Mouse (Mus musculus): ENCODE data around the gene Flrt2. TPM values are rescaled to one million over a fixed set of nuclear protein-coding genes. Genes with fewer than 3 reads are reported as not detected.
"Not testable (repeated sequence)": the region's sequence is repeated elsewhere in the genome, so short reads cannot be mapped to it uniquely, and the experiment has no call there.

The Flrt2 gene
- 35.4 and 37.0 TPM in 2 replicates for polyA plus RNA-seq (2015; fragmentation: Nextera tagmentation; extraction: Ambion mirVana)

GRCm38 (mm10) chr12:95691961-95692767, at the start of gene Flrt2:
TSS of gene Flrt2 (plus strand) at chr12:95692226.
- peak within 1 kb of the TSS; percentile 74; the same call in 1 of the 2 replicates for H3K27ac ChIP-seq
- no peak for ATAC-seq (replicated peaks; ENCODE audit: low FRiP score)
- H3K9me3 ChIP-seq (replicated peaks): no peaks in the 10 kb centered on the region
- H3K4me3 ChIP-seq (replicated peaks): peak within 1 kb of the TSS; percentile 86
- no peaks in the 10 kb centered on the region for H3K36me3 ChIP-seq
- peak within 1 kb of the TSS; percentile 88 for H3K4me2 ChIP-seq
- H3K27me3 ChIP-seq: peaks cover 15% of the 10 kb centered on the region
- WGBS: under 1% methylated on average over 32 of the region's 32 CpGs
- peak within 1 kb of the TSS; percentile 37 for H3K9ac ChIP-seq
- peaks cover 40% of the 10 kb centered on the region for H3K4me1 ChIP-seq

- Histone ChIP-seq H3K4me2 (no peak overlapping the region), H3K9me3 (replicated peaks) (no peaks in the 10 kb centered on the region), H3K27ac (no peak overlapping the region), H3K9ac (no peak overlapping the region), H3K36me3 (no peaks in the 10 kb centered on the region), H3K4me1 (no peaks in the 10 kb centered on the region), H3K27me3 (no peaks in the 10 kb centered on the region), H3K4me3 (replicated peaks) (no peak overlapping the region)
- 62% methylated on average over 3 of the region's 3 CpGs for WGBS
- ATAC-seq (replicated peaks; ENCODE audit: low FRiP score): no peak
Measured at GRCm38 (mm10) chr12:95642226-95642625, 49.8 kb upstream of the Flrt2 start.

GRCm38 (mm10) chr12:95647179-95647578, 44.8 kb upstream of the Flrt2 start:
- not testable (repeated sequence) for H3K9ac ChIP-seq; H3K9me3 ChIP-seq (replicated peaks); H3K27me3 ChIP-seq; H3K36me3 ChIP-seq; ATAC-seq (replicated peaks; ENCODE audit: low FRiP score); H3K4me2 ChIP-seq; H3K4me3 ChIP-seq (replicated peaks); H3K27ac ChIP-seq; H3K4me1 ChIP-seq
- WGBS: 86% methylated on average over 4 of the region's 6 CpGs

GRCm38 (mm10) chr12:95652172-95653156, 39.6 kb upstream of the Flrt2 start:
- Histone ChIP-seq H3K9ac (no peak overlapping the region), H3K4me1 (no peaks in the 10 kb centered on the region), H3K27ac (no peak overlapping the region), H3K27me3 (no peaks in the 10 kb centered on the region), H3K9me3 (replicated peaks) (no peaks in the 10 kb centered on the region), H3K36me3 (no peaks in the 10 kb centered on the region), H3K4me3 (replicated peaks) (no peak overlapping the region), H3K4me2 (no peak overlapping the region)
- WGBS: 78% methylated on average over 4 of the region's 4 CpGs
- no peak for ATAC-seq (replicated peaks; ENCODE audit: low FRiP score)

- H3K36me3 ChIP-seq: no peaks in the 10 kb centered on the region
- H3K4me3 ChIP-seq (replicated peaks): no peak overlapping the region
- H3K4me2 ChIP-seq: no peak overlapping the region
- no peak overlapping the region for H3K9ac ChIP-seq
- no peak overlapping the region for H3K27ac ChIP-seq
- no peak for ATAC-seq (replicated peaks; ENCODE audit: low FRiP score)
- WGBS: 89% methylated on average over 4 of the region's 4 CpGs
- no peaks in the 10 kb centered on the region for H3K4me1 ChIP-seq
- no peaks in the 10 kb centered on the region for H3K27me3 ChIP-seq
- no peaks in the 10 kb centered on the region for H3K9me3 ChIP-seq (replicated peaks)
Measured at GRCm38 (mm10) chr12:95656594-95656993, 35.4 kb upstream of the Flrt2 start.

GRCm38 (mm10) chr12:95667296-95667695, 24.7 kb upstream of the Flrt2 start:
- ATAC-seq (replicated peaks; ENCODE audit: low FRiP score): no peak
- WGBS: 90% methylated on average over 5 of the region's 5 CpGs

GRCm38 (mm10) chr12:95675711-95676110, 16.3 kb upstream of the Flrt2 start:
- Histone ChIP-seq H3K27ac (no peak overlapping the region), H3K4me1 (no peaks in the 10 kb centered on the region), H3K36me3 (no peaks in the 10 kb centered on the region), H3K4me2 (no peak overlapping the region), H3K27me3 (no peaks in the 10 kb centered on the region), H3K9me3 (replicated peaks) (no peaks in the 10 kb centered on the region), H3K4me3 (replicated peaks) (no peak overlapping the region), H3K9ac (no peak overlapping the region)
- ATAC-seq (replicated peaks; ENCODE audit: low FRiP score): no peak
- 73% methylated on average over 5 of the region's 5 CpGs for WGBS

More at GRCm38 (mm10) chr12:95667296-95667695, 24.7 kb upstream of the Flrt2 start:
- H3K4me2 ChIP-seq: no peak overlapping the region
- no peak overlapping the region for H3K9ac ChIP-seq
- no peaks in the 10 kb centered on the region for H3K27me3 ChIP-seq
- no peak overlapping the region for H3K4me3 ChIP-seq (replicated peaks)
- H3K4me1 ChIP-seq: no peaks in the 10 kb centered on the region
- H3K9me3 ChIP-seq (replicated peaks): no peaks in the 10 kb centered on the region
- H3K27ac ChIP-seq: no peak overlapping the region
- no peaks in the 10 kb centered on the region for H3K36me3 ChIP-seq

- Histone ChIP-seq H3K27me3 (peaks cover 15% of the 10 kb centered on the region), H3K27ac (no peak overlapping the region), H3K4me2 (peak overlapping the region; percentile 21; the same call in 1 of the 2 replicates), H3K4me3 (replicated peaks) (no peak overlapping the region), H3K4me1 (peaks cover 34% of the 10 kb centered on the region), H3K9ac (no peak overlapping the region), H3K36me3 (no peaks in the 10 kb centered on the region), H3K9me3 (replicated peaks) (no peaks in the 10 kb centered on the region)
- WGBS: 9% methylated on average over 9 of the region's 9 CpGs
- no peak for ATAC-seq (replicated peaks; ENCODE audit: low FRiP score)
Measured at GRCm38 (mm10) chr12:95690819-95691218, 1.2 kb upstream of the Flrt2 start.

- Histone ChIP-seq H3K27me3 (peaks cover 15% of the 10 kb centered on the region), H3K9me3 (replicated peaks) (no peaks in the 10 kb centered on the region), H3K27ac (peak overlapping the region; percentile 74; the same call in 1 of the 2 replicates), H3K36me3 (no peaks in the 10 kb centered on the region), H3K4me1 (peaks cover 45% of the 10 kb centered on the region), H3K4me3 (replicated peaks) (peak overlapping the region; percentile 86), H3K9ac (peak overlapping the region; percentile 37), H3K4me2 (peak overlapping the region; percentile 88)
- 4% methylated on average over 13 of the region's 13 CpGs for WGBS
- no peak for ATAC-seq (replicated peaks; ENCODE audit: low FRiP score)
Measured at GRCm38 (mm10) chr12:95692948-95693650, 1.1 kb downstream of the Flrt2 start.

- peak overlapping the region; percentile 37 for H3K9ac ChIP-seq
- peak overlapping the region; percentile 88 for H3K4me2 ChIP-seq
- no peak for ATAC-seq (replicated peaks; ENCODE audit: low FRiP score)
- peak overlapping the region; percentile 74 for H3K27ac ChIP-seq
- H3K4me3 ChIP-seq (replicated peaks): peak overlapping the region; percentile 86
- H3K9me3 ChIP-seq (replicated peaks): no peaks in the 10 kb centered on the region
- under 1% methylated on average over 28 of the region's 28 CpGs for WGBS
- peaks cover 49% of the 10 kb centered on the region for H3K4me1 ChIP-seq
- H3K27me3 ChIP-seq: peaks cover 15% of the 10 kb centered on the region
- H3K36me3 ChIP-seq: no peaks in the 10 kb centered on the region
Measured at GRCm38 (mm10) chr12:95693651-95694471, 1.8 kb downstream of the Flrt2 start.

- Histone ChIP-seq H3K4me3 (replicated peaks) (peak overlapping the region; percentile 86), H3K36me3 (no peaks in the 10 kb centered on the region), H3K27ac (peak overlapping the region; percentile 74), H3K9me3 (replicated peaks) (no peaks in the 10 kb centered on the region), H3K9ac (peak overlapping the region; percentile 37), H3K4me2 (peak overlapping the region; percentile 88), H3K4me1 (peaks cover 53% of the 10 kb centered on the region), H3K27me3 (peaks cover 15% of the 10 kb centered on the region)
- no peak for ATAC-seq (replicated peaks; ENCODE audit: low FRiP score)
- under 1% methylated on average over 8 of the region's 8 CpGs for WGBS
Measured at GRCm38 (mm10) chr12:95694507-95694906, 2.5 kb downstream of the Flrt2 start.
